In genomic region chr16:33006888-33007287, GRCm38 (mm10) we compare ENCODE assay signal across 17 mouse cellular contexts. TPM values are rescaled to one million over a fixed set of nuclear protein-coding genes. Genes with fewer than 3 reads are reported as not detected.
DNase-seq lines count a peak whose midpoint lies in the region; ATAC-seq and TF ChIP-seq lines count a peak whose summit lies in the region.
"Had no signal": no experiment of that assay in that cellular context is flagged by ENCODE, and none has a peak within 500 bp of the region (broad histone marks: within the 10 kb centered on the region; RNA-seq: fewer than 3 reads in every experiment).

No protein-coding gene starts in this region.

- peaks cover 77% of the 10 kb centered on the region for H3K36me3 ChIP-seq in embryonic facial prominence, embryonic 14.5 days (ENCODE audit: control insufficient read depth, insufficient read depth, low read length)
- peaks cover 80% of the 10 kb centered on the region for H3K36me3 ChIP-seq in embryonic facial prominence, embryonic 10.5 days (replicated peaks)
- H3K36me3 ChIP-seq in limb, embryonic 14.5 days (ENCODE audit: control insufficient read depth, insufficient read depth, low read length): peaks cover 67% of the 10 kb centered on the region
- peaks cover 80% of the 10 kb centered on the region for H3K36me3 ChIP-seq in limb, embryonic 10.5 days
- peaks cover 24% of the 10 kb centered on the region for H3K36me3 ChIP-seq in liver, embryonic 11.5 days (ENCODE audit: control insufficient read depth, insufficient read depth, low read length)

- DNase-seq in embryonic facial prominence, embryonic 14.5 days (ENCODE audit: low spot score): peak; percentile 39
- no peak for DNase-seq in embryonic facial prominence, embryonic 10.5 days (ENCODE audit: low spot score)
- DNase-seq in limb, embryonic 14.5 days (ENCODE audit: low spot score): peak; percentile 17
- DNase-seq in limb, embryonic 10.5 days (ENCODE audit: low spot score): no peak
- peak; percentile 50 to 54 for DNase-seq in cerebellum, adult 2 months
- DNase-seq in fat pad, adult 2 months (ENCODE audit: extremely low read depth, low read depth, low spot score): peak; percentile 8
- DNase-seq in frontal cortex, postnatal 14 days (ENCODE audit: low spot score in 2 of 2): no peak
- no peak for DNase-seq in liver, embryonic 11.5 days (ENCODE audit: low spot score)
- DNase-seq: adrenal gland, adult 2 months; heart, adult 18-20 months had no signal

- peak; percentile 37; the same call in 1 of the 2 replicates for ATAC-seq in embryonic facial prominence, embryonic 14.5 days (ENCODE audit: low read depth)
- ATAC-seq in limb, embryonic 14.5 days (ENCODE audit: low FRiP score, low read depth): no peak
- ATAC-seq in liver, embryonic 11.5 days (replicated peaks; ENCODE audit: low FRiP score): no peak
- ATAC-seq: intestine, embryonic 16.5 days; liver, embryonic 12.5 days had no signal

- H3K27ac ChIP-seq in embryonic facial prominence, embryonic 14.5 days (replicated peaks; ENCODE audit: low read depth, low read length): no peak overlapping the region
- no peak overlapping the region for H3K27ac ChIP-seq in embryonic facial prominence, embryonic 10.5 days (replicated peaks)
- H3K27ac ChIP-seq in limb, embryonic 14.5 days (replicated peaks; ENCODE audit: low read depth, low read length): no peak overlapping the region
- H3K27ac ChIP-seq in limb, embryonic 10.5 days: no peak overlapping the region
- no peak overlapping the region for H3K27ac ChIP-seq in cerebellum, adult 2 months (ENCODE audit: insufficient read depth, low read length)
- no peak overlapping the region for H3K27ac ChIP-seq in liver, embryonic 11.5 days (ENCODE audit: low read depth, low read length)
- H3K27ac ChIP-seq: embryonic facial prominence, embryonic 15.5 days; heart, embryonic 15.5 days; hindbrain, embryonic 12.5 days; liver, embryonic 12.5 days; neural tube, embryonic 12.5 days; stomach, embryonic 15.5 days had no signal

- 89% methylated on average over 7 of the region's 7 CpGs for WGBS in embryonic facial prominence, embryonic 14.5 days
- WGBS in embryonic facial prominence, embryonic 10.5 days: 95% methylated on average over 7 of the region's 7 CpGs
- WGBS in limb, embryonic 14.5 days: 87% methylated on average over 7 of the region's 7 CpGs
- 97% methylated on average over 7 of the region's 7 CpGs for WGBS in limb, embryonic 10.5 days
- WGBS in cerebellum, adult 2 months: 29% methylated on average over 7 of the region's 7 CpGs
- WGBS in liver, embryonic 11.5 days: 91% methylated on average over 7 of the region's 7 CpGs

- H3K4me2 ChIP-seq in embryonic facial prominence, embryonic 14.5 days (ENCODE audit: low read depth, low read length): no peak overlapping the region
- H3K4me2 ChIP-seq in limb, embryonic 14.5 days (replicated peaks; ENCODE audit: low read depth, low read length, severe bottlenecking): no peak overlapping the region
- no peak overlapping the region for H3K4me2 ChIP-seq in liver, embryonic 11.5 days
- H3K4me2 ChIP-seq: embryonic facial prominence, embryonic 15.5 days; heart, embryonic 15.5 days; hindbrain, embryonic 12.5 days; liver, embryonic 12.5 days; neural tube, embryonic 12.5 days; stomach, embryonic 15.5 days had no signal

- no peak overlapping the region for H3K9ac ChIP-seq in embryonic facial prominence, embryonic 14.5 days (ENCODE audit: low read depth, low read length)
- no peak overlapping the region for H3K9ac ChIP-seq in limb, embryonic 14.5 days (ENCODE audit: low read depth, low read length, severe bottlenecking)
- H3K9ac ChIP-seq in liver, embryonic 11.5 days (ENCODE audit: low read depth, low read length): no peak overlapping the region
- H3K9ac ChIP-seq: embryonic facial prominence, embryonic 15.5 days; heart, embryonic 15.5 days; hindbrain, embryonic 12.5 days; liver, embryonic 12.5 days; neural tube, embryonic 12.5 days; stomach, embryonic 15.5 days had no signal

- H3K4me3 ChIP-seq in embryonic facial prominence, embryonic 14.5 days (ENCODE audit: low read depth, low read length): no peak overlapping the region
- no peak overlapping the region for H3K4me3 ChIP-seq in embryonic facial prominence, embryonic 10.5 days
- no peak overlapping the region for H3K4me3 ChIP-seq in limb, embryonic 14.5 days (replicated peaks; ENCODE audit: low read length)
- H3K4me3 ChIP-seq in limb, embryonic 10.5 days: no peak overlapping the region
- H3K4me3 ChIP-seq in cerebellum, adult 2 months (replicated peaks; ENCODE audit: insufficient read depth, low read depth, low read length): no peak overlapping the region
- no peak overlapping the region for H3K4me3 ChIP-seq in liver, embryonic 11.5 days (ENCODE audit: low read depth, low read length)
- H3K4me3 ChIP-seq: embryonic facial prominence, embryonic 15.5 days; heart, embryonic 15.5 days; hindbrain, embryonic 12.5 days; liver, embryonic 12.5 days; neural tube, embryonic 12.5 days; stomach, embryonic 15.5 days had no signal

- no peaks in the 10 kb centered on the region for H3K27me3 ChIP-seq in embryonic facial prominence, embryonic 14.5 days (replicated peaks; ENCODE audit: control insufficient read depth, insufficient read depth, low read length)
- no peaks in the 10 kb centered on the region for H3K27me3 ChIP-seq in embryonic facial prominence, embryonic 10.5 days (replicated peaks; ENCODE audit: low read depth, poor library complexity, severe bottlenecking)
- no peaks in the 10 kb centered on the region for H3K27me3 ChIP-seq in limb, embryonic 14.5 days (ENCODE audit: control insufficient read depth, insufficient read depth, low read length)
- no peaks in the 10 kb centered on the region for H3K27me3 ChIP-seq in limb, embryonic 10.5 days (ENCODE audit: low read depth, poor library complexity, severe bottlenecking)
- H3K27me3 ChIP-seq in cerebellum, adult 2 months (ENCODE audit: control insufficient read depth, insufficient read depth, low read length): no peaks in the 10 kb centered on the region
- no peaks in the 10 kb centered on the region for H3K27me3 ChIP-seq in liver, embryonic 11.5 days (replicated peaks; ENCODE audit: control insufficient read depth, insufficient read depth, low read length)
- H3K27me3 ChIP-seq: embryonic facial prominence, embryonic 15.5 days; heart, embryonic 15.5 days; hindbrain, embryonic 12.5 days; liver, embryonic 12.5 days; neural tube, embryonic 12.5 days; stomach, embryonic 15.5 days had no signal

- TF ChIP-seq CTCF in cerebellum, adult 2 months (IDR thresholded peaks at IDR 0.05; ENCODE audit: borderline replicate concordance, insufficient read depth, low read depth, low read length): no peak

- no peaks in the 10 kb centered on the region for H3K9me3 ChIP-seq in embryonic facial prominence, embryonic 14.5 days (ENCODE audit: control insufficient read depth, low read length)
- H3K9me3 ChIP-seq in embryonic facial prominence, embryonic 10.5 days: no peaks in the 10 kb centered on the region
- no peaks in the 10 kb centered on the region for H3K9me3 ChIP-seq in limb, embryonic 14.5 days (ENCODE audit: control insufficient read depth, low read length)
- no peaks in the 10 kb centered on the region for H3K9me3 ChIP-seq in limb, embryonic 10.5 days (replicated peaks)
- H3K9me3 ChIP-seq in liver, embryonic 11.5 days (ENCODE audit: control insufficient read depth, low read length): no peaks in the 10 kb centered on the region
- H3K9me3 ChIP-seq: embryonic facial prominence, embryonic 15.5 days; heart, embryonic 15.5 days; hindbrain, embryonic 12.5 days; liver, embryonic 12.5 days; neural tube, embryonic 12.5 days; stomach, embryonic 15.5 days had no signal

- TF ChIP-seq POLR2A in limb, embryonic 14.5 days (IDR thresholded peaks at IDR 0.05; ENCODE audit: borderline replicate concordance, extremely low read depth, insufficient read depth, insufficient read length): no peak
- TF ChIP-seq POLR2A in cerebellum, adult 2 months (IDR thresholded peaks at IDR 0.05; ENCODE audit: borderline replicate concordance, insufficient read depth, low read length): no peak

- H3K4me1 ChIP-seq in embryonic facial prominence, embryonic 14.5 days (ENCODE audit: control insufficient read depth, insufficient read depth, low read length): no peaks in the 10 kb centered on the region
- H3K4me1 ChIP-seq in embryonic facial prominence, embryonic 10.5 days: no peaks in the 10 kb centered on the region
- H3K4me1 ChIP-seq in limb, embryonic 14.5 days (ENCODE audit: control insufficient read depth, insufficient read depth, low read length): no peaks in the 10 kb centered on the region
- H3K4me1 ChIP-seq in limb, embryonic 10.5 days: no peaks in the 10 kb centered on the region
- H3K4me1 ChIP-seq in cerebellum, adult 2 months (ENCODE audit: control insufficient read depth, insufficient read depth, low read length): peaks cover 6% of the 10 kb centered on the region
- no peaks in the 10 kb centered on the region for H3K4me1 ChIP-seq in liver, embryonic 11.5 days (replicated peaks; ENCODE audit: control insufficient read depth, insufficient read depth, low read length)
- H3K4me1 ChIP-seq: embryonic facial prominence, embryonic 15.5 days; hindbrain, embryonic 12.5 days; liver, embryonic 12.5 days; neural tube, embryonic 12.5 days; stomach, embryonic 15.5 days had no signal

RNA-seq across cellular contexts. Expression of gene Iqcg, which starts 49.1 kb away (rescaled TPM):
- 3.1 and 7.4 TPM in 2 replicates for polyA plus RNA-seq in embryonic facial prominence, embryonic 14.5 days (2014; fragmentation: Nextera tagmentation; extraction: Ambion mirVana)
- polyA plus RNA-seq in embryonic facial prominence, embryonic 10.5 days (2016; fragmentation: Nextera tagmentation; extraction: Ambion mirVana): 2.1 and 3.6 TPM in 2 replicates
- polyA plus RNA-seq in limb, embryonic 14.5 days (2012; rRNA removed): 0.29 and 1.1 TPM in 2 replicates
- 0.95 and 2.1 TPM in 2 replicates for polyA plus RNA-seq in limb, embryonic 14.5 days (2014; fragmentation: Nextera tagmentation; extraction: Ambion mirVana)
- polyA plus RNA-seq in limb, embryonic 10.5 days (2016; fragmentation: Nextera tagmentation; extraction: Ambion mirVana): 1.8 and 2.5 TPM in 2 replicates
- 1.7 and 2.2 TPM in 2 replicates for polyA plus RNA-seq in cerebellum, adult 2 months (2012; rRNA removed)
- 4.1 and 4.2 TPM in 2 replicates for polyA plus RNA-seq in liver, embryonic 11.5 days (2014; fragmentation: Nextera tagmentation; extraction: Ambion mirVana)

RNA-seq across cellular contexts. Expression of gene Rpl35a, which starts 49.4 kb away (rescaled TPM):
- polyA plus RNA-seq in embryonic facial prominence, embryonic 14.5 days (2014; fragmentation: Nextera tagmentation; extraction: Ambion mirVana): 940 and 1,079 TPM in 2 replicates
- polyA plus RNA-seq in embryonic facial prominence, embryonic 10.5 days (2016; fragmentation: Nextera tagmentation; extraction: Ambion mirVana): 1,025 and 1,052 TPM in 2 replicates
- 974 and 1,399 TPM in 2 replicates for polyA plus RNA-seq in limb, embryonic 14.5 days (2012; rRNA removed)
- polyA plus RNA-seq in limb, embryonic 14.5 days (2014; fragmentation: Nextera tagmentation; extraction: Ambion mirVana): 967 and 1,006 TPM in 2 replicates
- polyA plus RNA-seq in limb, embryonic 10.5 days (2016; fragmentation: Nextera tagmentation; extraction: Ambion mirVana): 980 and 1,183 TPM in 2 replicates
- polyA plus RNA-seq in cerebellum, adult 2 months (2012; rRNA removed): 590 and 665 TPM in 2 replicates
- 1,254 and 1,406 TPM in 2 replicates for polyA plus RNA-seq in liver, embryonic 11.5 days (2014; fragmentation: Nextera tagmentation; extraction: Ambion mirVana)

RNA-seq across cellular contexts. Expression of gene Lmln, which starts 55.4 kb away (rescaled TPM):
- 2.3 and 2.5 TPM in 2 replicates for polyA plus RNA-seq in embryonic facial prominence, embryonic 14.5 days (2014; fragmentation: Nextera tagmentation; extraction: Ambion mirVana)
- polyA plus RNA-seq in embryonic facial prominence, embryonic 10.5 days (2016; fragmentation: Nextera tagmentation; extraction: Ambion mirVana): 2.6 and 3.7 TPM in 2 replicates
- polyA plus RNA-seq in limb, embryonic 14.5 days (2012; rRNA removed): 3.5 and 3.6 TPM in 2 replicates
- 1.7 and 1.9 TPM in 2 replicates for polyA plus RNA-seq in limb, embryonic 14.5 days (2014; fragmentation: Nextera tagmentation; extraction: Ambion mirVana)
- polyA plus RNA-seq in limb, embryonic 10.5 days (2016; fragmentation: Nextera tagmentation; extraction: Ambion mirVana): 1.8 and 2.3 TPM in 2 replicates
- 12.2 and 14.1 TPM in 2 replicates for polyA plus RNA-seq in cerebellum, adult 2 months (2012; rRNA removed)
- 1.5 and 2.8 TPM in 2 replicates for polyA plus RNA-seq in liver, embryonic 11.5 days (2014; fragmentation: Nextera tagmentation; extraction: Ambion mirVana)

Comparison
In these comparisons a context has a peak if more than half of its experiments do, and no peak if none do; other contexts are left out.
1. DNase-seq: peak in embryonic facial prominence, embryonic 14.5 days (single experiment), limb, embryonic 14.5 days (single experiment), cerebellum, adult 2 months (2 of 2) and fat pad, adult 2 months (single experiment); none in embryonic facial prominence, embryonic 10.5 days (single experiment), limb, embryonic 10.5 days (single experiment), frontal cortex, postnatal 14 days (0 of 2) and liver, embryonic 11.5 days (single experiment).